In the genomic region with DNA sequence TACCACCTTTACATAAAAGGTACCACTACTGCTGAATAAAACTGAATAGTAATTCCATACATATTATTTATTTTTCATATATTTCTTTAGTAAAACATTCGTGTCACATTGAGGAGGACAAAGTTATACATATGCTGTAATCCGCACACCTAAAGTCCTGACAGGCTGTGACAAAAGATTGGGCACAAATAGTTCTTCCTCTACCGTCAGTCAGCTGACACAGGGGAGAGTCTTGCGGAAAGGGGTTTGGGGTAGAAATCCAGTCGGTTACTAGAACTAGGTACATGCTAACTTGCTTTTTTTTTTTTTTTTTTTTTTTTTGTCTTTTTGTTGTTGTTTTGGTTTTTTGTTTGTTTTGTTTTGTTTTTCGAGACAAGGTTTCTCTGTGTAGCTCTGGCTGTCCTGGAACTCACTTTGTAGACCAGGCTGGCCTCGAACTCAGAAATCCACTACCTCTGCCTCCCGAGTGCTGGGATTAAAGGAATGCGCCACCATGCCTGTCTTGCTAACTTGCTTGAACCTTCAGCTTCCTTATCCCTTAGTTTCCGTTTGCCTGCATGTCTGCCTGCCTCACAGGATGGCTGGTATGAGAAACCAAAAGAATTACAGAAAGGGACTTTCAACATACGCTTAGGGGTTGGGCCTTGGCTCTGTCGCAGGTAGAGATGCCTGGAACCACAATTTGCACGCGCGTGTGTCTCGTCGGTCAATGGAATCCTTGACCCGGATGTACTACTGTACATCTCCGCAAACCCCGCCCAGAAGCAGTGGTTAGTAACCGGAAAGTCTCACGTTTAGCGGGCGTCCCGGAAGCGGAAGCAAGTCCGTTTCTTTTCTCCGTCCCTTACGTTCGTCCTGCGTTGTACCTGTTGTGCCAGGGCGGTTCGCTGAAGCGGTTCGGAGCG, we compare ENCODE assay signal across 8 mouse cellular contexts. TPM values are rescaled to one million over a fixed set of nuclear protein-coding genes. Genes with fewer than 3 reads are reported as not detected.
DNase-seq lines count a peak whose midpoint lies in the region; ATAC-seq and TF ChIP-seq lines count a peak whose summit lies in the region.

A gene (minus strand): TSS at position 734 of the 905 bp plus-strand sequence.
A gene (plus strand): TSS at position 840 of the 905 bp plus-strand sequence.

- H3K36me3 ChIP-seq in heart, embryonic 12.5 days: peaks cover 34% of the 10 kb centered on the region
- H3K36me3 ChIP-seq in kidney, postnatal 0 days (ENCODE audit: insufficient read depth, low read length): peaks cover 28% of the 10 kb centered on the region
- H3K36me3 ChIP-seq in liver, embryonic 11.5 days (ENCODE audit: control insufficient read depth, insufficient read depth, low read length): peaks cover 26% of the 10 kb centered on the region
- H3K36me3 ChIP-seq in stomach, embryonic 14.5 days (ENCODE audit: control insufficient read depth, insufficient read depth, low read length): peaks cover 29% of the 10 kb centered on the region

- H3K9me3 ChIP-seq in heart, embryonic 12.5 days (replicated peaks): no peaks in the 10 kb centered on the region
- H3K9me3 ChIP-seq in kidney, postnatal 0 days (replicated peaks; ENCODE audit: low read length): no peaks in the 10 kb centered on the region
- H3K9me3 ChIP-seq in liver, embryonic 11.5 days (ENCODE audit: control insufficient read depth, low read length): no peaks in the 10 kb centered on the region
- no peaks in the 10 kb centered on the region for H3K9me3 ChIP-seq in stomach, embryonic 14.5 days (ENCODE audit: control insufficient read depth, low read depth, low read length)

- 10% methylated on average over 36 of the region's 36 CpGs for WGBS in heart, embryonic 12.5 days
- WGBS in kidney, postnatal 0 days: 11% methylated on average over 36 of the region's 36 CpGs
- WGBS in liver, embryonic 11.5 days: 8% methylated on average over 36 of the region's 36 CpGs
- WGBS in stomach, embryonic 14.5 days: 11% methylated on average over 36 of the region's 36 CpGs

- H3K4me3 ChIP-seq in heart, embryonic 12.5 days: peak within 1 kb of the TSS; percentile 99
- peak within 1 kb of the TSS; percentile 93 for H3K4me3 ChIP-seq in kidney, postnatal 0 days (replicated peaks; ENCODE audit: low read depth, low read length)
- H3K4me3 ChIP-seq in liver, embryonic 11.5 days (ENCODE audit: low read depth, low read length): peak within 1 kb of the TSS; percentile 94
- H3K4me3 ChIP-seq in stomach, embryonic 14.5 days (ENCODE audit: low read depth, low read length): peak within 1 kb of the TSS; percentile 95

- peak; percentile 98 for ATAC-seq in erythroid progenitor cell, adult 5-6 weeks (replicated peaks; ENCODE audit: low FRiP score, poor library complexity, severe bottlenecking)
- peak; percentile 95 for ATAC-seq in heart, embryonic 12.5 days (ENCODE audit: insufficient number of reproducible peaks, low FRiP score)
- peak; percentile 97 for ATAC-seq in kidney, postnatal 0 days (replicated peaks; ENCODE audit: low FRiP score, low read depth)
- peak; percentile 94 for ATAC-seq in liver, embryonic 11.5 days (replicated peaks; ENCODE audit: low FRiP score)
- ATAC-seq in stomach, embryonic 14.5 days (ENCODE audit: insufficient number of reproducible peaks, insufficient read depth, low FRiP score, low read depth): peak; percentile 98

- H3K27ac ChIP-seq in heart, embryonic 12.5 days (ENCODE audit: poor library complexity, severe bottlenecking): peak within 1 kb of the TSS; percentile 47; the same call in 1 of the 2 replicates
- peak within 1 kb of the TSS; percentile 84 for H3K27ac ChIP-seq in kidney, postnatal 0 days
- H3K27ac ChIP-seq in liver, embryonic 11.5 days (ENCODE audit: low read depth, low read length): peak within 1 kb of the TSS; percentile 65
- peak within 1 kb of the TSS; percentile 29; the same call in 1 of the 2 replicates for H3K27ac ChIP-seq in stomach, embryonic 14.5 days (ENCODE audit: low read length)

- peaks cover 9% of the 10 kb centered on the region for H3K4me1 ChIP-seq in heart, embryonic 12.5 days (replicated peaks)
- 0 out of 2 replicates have a peak, but pooled peaks cover 4% of the 10 kb centered on the region for H3K4me1 ChIP-seq in kidney, postnatal 0 days (replicated peaks; ENCODE audit: insufficient read depth, low read length)
- H3K4me1 ChIP-seq in liver, embryonic 11.5 days (replicated peaks; ENCODE audit: control insufficient read depth, insufficient read depth, low read length): peaks cover 6% of the 10 kb centered on the region; the same call in 1 of the 2 replicates
- H3K4me1 ChIP-seq in stomach, embryonic 14.5 days (ENCODE audit: control insufficient read depth, insufficient read depth, low read length): peaks cover 10% of the 10 kb centered on the region; the same call in 1 of the 2 replicates

- peak within 1 kb of the TSS; percentile 91 for H3K9ac ChIP-seq in heart, embryonic 12.5 days
- H3K9ac ChIP-seq in kidney, postnatal 0 days (ENCODE audit: low read depth, low read length): peak within 1 kb of the TSS; percentile 80
- peak within 1 kb of the TSS; percentile 86 for H3K9ac ChIP-seq in liver, embryonic 11.5 days (ENCODE audit: low read depth, low read length)
- peak within 1 kb of the TSS; percentile 79 for H3K9ac ChIP-seq in stomach, embryonic 14.5 days (replicated peaks; ENCODE audit: low read depth, low read length)

- peak; percentile 97 for DNase-seq in CD4-positive helper T cell, adult 2 months (ENCODE audit: low read depth, low spot score)
- peak; percentile 95 for DNase-seq in brain, embryonic 18.5 days (ENCODE audit: low read depth, low spot score)
- peak; percentile 99 for DNase-seq in kidney, postnatal 0 days (ENCODE audit: low spot score)
- DNase-seq in liver, embryonic 11.5 days (ENCODE audit: low spot score): peak; percentile 89
- DNase-seq in naive thymus-derived CD4-positive, alpha-beta T cell, adult 2 months (ENCODE audit: low read depth): peak; percentile 97

- H3K27me3 ChIP-seq in heart, embryonic 12.5 days (replicated peaks): no peaks in the 10 kb centered on the region
- H3K27me3 ChIP-seq in kidney, postnatal 0 days (ENCODE audit: insufficient read depth, low read length): no peaks in the 10 kb centered on the region
- H3K27me3 ChIP-seq in liver, embryonic 11.5 days (replicated peaks; ENCODE audit: control insufficient read depth, insufficient read depth, low read length): no peaks in the 10 kb centered on the region
- no peaks in the 10 kb centered on the region for H3K27me3 ChIP-seq in stomach, embryonic 14.5 days (ENCODE audit: control insufficient read depth, insufficient read depth, low read length)

- TF ChIP-seq CTCF in kidney, postnatal 0 days (IDR thresholded peaks at IDR 0.05; ENCODE audit: low read depth): 0 out of 2 replicates have a peak, but pooled peaks have one; percentile 2

- H3K4me2 ChIP-seq in heart, embryonic 12.5 days: peak within 1 kb of the TSS; percentile 87
- peak within 1 kb of the TSS; percentile 86 for H3K4me2 ChIP-seq in kidney, postnatal 0 days (ENCODE audit: low read length)
- H3K4me2 ChIP-seq in liver, embryonic 11.5 days: peak within 1 kb of the TSS; percentile 84
- H3K4me2 ChIP-seq in stomach, embryonic 14.5 days (replicated peaks; ENCODE audit: low read depth, low read length): peak within 1 kb of the TSS; percentile 95

RNA-seq across cellular contexts. Expression of the first gene that starts in this region (rescaled TPM):
- 0.84 TPM in 1 of 2 replicates, not detected in the other for total RNA-seq in erythroid progenitor cell, adult 5-6 weeks (2015; ENCODE audit: low replicate concordance)
- total RNA-seq in erythroid progenitor cell, adult 5-6 weeks (2017; ENCODE audit: low replicate concordance): 1.1 TPM in 1 of 2 replicates, not detected in the other
- 1.8 and 2.3 TPM in 2 replicates for polyA plus RNA-seq in heart, embryonic 12.5 days (2016; fragmentation: Nextera tagmentation; extraction: Ambion mirVana)
- polyA plus RNA-seq in kidney, postnatal 0 days (2015; fragmentation: Nextera tagmentation; extraction: Ambion mirVana): 2.9 and 3.6 TPM in 2 replicates
- polyA plus RNA-seq in liver, embryonic 11.5 days (2014; fragmentation: Nextera tagmentation; extraction: Ambion mirVana): 2.4 and 2.7 TPM in 2 replicates
- 2.4 and 3.1 TPM in 2 replicates for polyA plus RNA-seq in stomach, embryonic 14.5 days (2014; fragmentation: Nextera tagmentation; extraction: Ambion mirVana)

RNA-seq across cellular contexts. Expression of the second gene that starts in this region (rescaled TPM):
- total RNA-seq in erythroid progenitor cell, adult 5-6 weeks (2015; ENCODE audit: low replicate concordance): 68.3 and 82.5 TPM in 2 replicates
- 86.6 and 112 TPM in 2 replicates for total RNA-seq in erythroid progenitor cell, adult 5-6 weeks (2017; ENCODE audit: low replicate concordance)
- polyA plus RNA-seq in heart, embryonic 12.5 days (2016; fragmentation: Nextera tagmentation; extraction: Ambion mirVana): 48.8 and 49.5 TPM in 2 replicates
- polyA plus RNA-seq in kidney, postnatal 0 days (2015; fragmentation: Nextera tagmentation; extraction: Ambion mirVana): 37.0 TPM in 2 replicates
- polyA plus RNA-seq in liver, embryonic 11.5 days (2014; fragmentation: Nextera tagmentation; extraction: Ambion mirVana): 75.3 and 86.7 TPM in 2 replicates
- 72.5 and 79.5 TPM in 2 replicates for polyA plus RNA-seq in stomach, embryonic 14.5 days (2014; fragmentation: Nextera tagmentation; extraction: Ambion mirVana)

Comparison
In these comparisons a context has a peak if more than half of its experiments do, and no peak if none do; other contexts are left out.
1. Peak in every context shown above with its lines: DNase-seq, ATAC-seq, H3K4me3 ChIP-seq and H3K27ac ChIP-seq.
2. H3K27ac ChIP-seq: peak in every context shown above with its lines; median percentile 84 in kidney, postnatal 0 days; 65 in liver, embryonic 11.5 days; 47 in heart, embryonic 12.5 days; 29 in stomach, embryonic 14.5 days.